Mouse (Mus musculus): ENCODE measurements at regions not wholly inside any gene's neighbourhood (a gene's known extent, or its start where the extent isn't known, plus 50 kb on each side); places are given as distances from the start of the nearest gene placed in this dataset.

- DNase-seq (ENCODE audit: low read depth, low spot score) = no peak
These were observed 53.7 kb upstream of the Gm26657 start for GRCm38 (mm10) chr4:56686141-56686540.

DNA sequence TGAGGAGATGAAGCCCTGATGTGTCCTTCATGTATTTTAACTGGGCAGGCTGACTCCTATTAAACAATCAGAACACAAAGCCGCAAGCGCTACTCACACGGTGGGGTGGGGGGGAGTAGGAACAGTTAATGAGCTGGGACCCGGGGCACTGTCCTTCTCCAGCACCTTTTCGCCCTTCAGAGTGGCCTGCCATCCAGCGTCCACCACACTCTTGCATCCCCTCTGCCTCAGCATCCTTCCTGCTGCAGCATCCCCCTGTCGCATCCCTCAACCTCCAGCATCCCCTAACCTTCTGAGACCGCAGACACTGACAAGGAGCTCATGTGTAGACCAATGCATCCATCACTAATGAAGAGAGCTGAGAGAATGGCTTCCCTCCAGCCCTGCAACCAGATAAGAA is 54.2 kb upstream of the Gm26657 start:
- no peak for DNase-seq (ENCODE audit: low read depth, low spot score)

- peak; percentile 51 for DNase-seq (ENCODE audit: low read depth, low spot score)
These were observed 54.7 kb upstream of the Gm26657 start for GRCm38 (mm10) chr4:56685123-56685522.

DNA sequence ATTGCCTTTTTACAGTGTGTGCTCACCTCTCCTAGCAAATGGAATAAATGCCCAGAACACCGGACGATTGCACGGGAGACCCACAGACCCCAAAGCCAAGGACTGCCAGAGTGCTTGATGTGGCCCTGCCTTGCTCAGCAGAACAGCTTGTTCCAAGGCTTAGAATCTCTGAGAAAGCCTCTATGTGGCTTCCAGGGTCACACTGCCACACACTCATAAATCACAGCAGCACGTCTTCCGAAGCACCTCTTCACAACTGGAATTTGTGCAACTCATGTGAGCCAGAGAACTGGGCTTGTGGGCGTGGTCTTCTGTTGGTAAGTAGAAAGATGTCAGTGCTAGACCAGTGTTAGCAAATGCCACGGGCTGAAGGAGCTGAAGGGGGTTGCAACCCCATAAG is 55.8 kb upstream of the Gm26657 start:
- no peak for DNase-seq (ENCODE audit: low read depth, low spot score)

DNA sequence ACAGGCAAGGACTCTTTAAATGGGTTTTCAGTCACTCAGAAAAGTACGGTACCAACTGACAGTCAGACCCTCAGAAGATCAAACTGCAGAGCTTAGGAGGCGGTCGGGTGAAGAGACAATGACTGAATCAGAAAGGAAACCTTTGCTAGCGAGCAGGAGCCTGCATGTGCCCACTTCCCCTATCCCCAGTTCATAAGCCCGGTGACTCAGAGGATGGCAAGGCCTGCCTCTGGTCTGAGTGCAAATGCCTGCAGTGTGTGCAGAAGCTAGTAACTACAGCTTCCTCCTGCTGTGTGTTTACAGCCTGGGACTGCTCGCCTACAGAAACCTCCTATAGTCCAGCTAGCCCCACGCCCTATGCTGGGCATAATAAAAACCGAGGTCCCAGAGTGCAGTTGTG is 58.7 kb upstream of the Gm26657 start:
- no peak for DNase-seq (ENCODE audit: low read depth, low spot score)

GRCm38 (mm10) chr4:56673868-56674267 is 66.0 kb upstream of the Gm26657 start:
- no peak for DNase-seq (ENCODE audit: low read depth, low spot score)

GRCm38 (mm10) chr4:56664921-56665320 is 74.9 kb upstream of the Gm26657 start:
- DNase-seq (ENCODE audit: low read depth, low spot score) = no peak

- no peak for DNase-seq (ENCODE audit: low read depth, low spot score)
These were observed 78.1 kb upstream of the Gm26657 start for GRCm38 (mm10) chr4:56661816-56662215.

DNA sequence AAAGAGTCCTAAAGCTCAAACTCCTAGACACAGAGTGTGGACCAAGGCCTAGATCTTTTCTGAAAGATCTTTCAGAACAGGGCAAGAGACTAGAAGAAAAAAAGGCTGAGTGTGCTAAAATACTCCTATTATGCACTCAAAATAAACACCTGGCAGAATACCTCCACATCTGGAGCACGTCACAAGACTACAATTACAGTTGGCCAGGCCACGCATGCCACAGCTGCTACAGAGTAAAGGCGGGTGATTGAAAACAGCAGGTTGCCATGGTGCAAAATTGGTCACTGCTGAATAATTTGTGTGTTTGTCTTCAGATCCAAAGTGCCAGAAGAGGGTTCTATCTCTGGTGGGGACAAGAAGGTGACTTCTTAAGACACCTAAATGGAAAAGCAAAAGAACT is 82.8 kb upstream of the Gm26657 start:
- no peak for DNase-seq (ENCODE audit: low read depth, low spot score)

DNA sequence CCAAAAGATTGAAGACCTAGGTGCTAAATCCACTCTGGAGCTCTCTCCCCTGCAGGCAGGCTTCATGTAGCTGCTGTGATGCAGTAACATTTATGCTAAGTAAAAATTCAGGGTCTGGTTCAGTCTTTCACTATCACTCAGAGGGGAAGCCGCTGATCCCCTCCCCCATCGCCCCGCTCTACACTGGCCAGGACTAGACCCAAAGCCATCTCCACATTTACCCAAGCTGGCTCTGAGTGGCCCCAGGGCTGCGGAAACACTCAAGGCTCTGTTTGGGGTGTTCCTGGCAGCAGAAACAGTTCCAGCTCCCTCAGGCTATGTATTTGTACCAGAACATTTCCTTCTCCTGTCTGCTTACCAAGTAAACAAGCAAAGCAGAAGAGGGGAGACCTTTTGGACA is 85.5 kb upstream of the Gm26657 start:
- DNase-seq (ENCODE audit: low read depth, low spot score) = no peak

- DNase-seq (ENCODE audit: low read depth, low spot score) = no peak
These were observed 87.1 kb upstream of the Gm26657 start for GRCm38 (mm10) chr4:56652819-56653218.

DNA sequence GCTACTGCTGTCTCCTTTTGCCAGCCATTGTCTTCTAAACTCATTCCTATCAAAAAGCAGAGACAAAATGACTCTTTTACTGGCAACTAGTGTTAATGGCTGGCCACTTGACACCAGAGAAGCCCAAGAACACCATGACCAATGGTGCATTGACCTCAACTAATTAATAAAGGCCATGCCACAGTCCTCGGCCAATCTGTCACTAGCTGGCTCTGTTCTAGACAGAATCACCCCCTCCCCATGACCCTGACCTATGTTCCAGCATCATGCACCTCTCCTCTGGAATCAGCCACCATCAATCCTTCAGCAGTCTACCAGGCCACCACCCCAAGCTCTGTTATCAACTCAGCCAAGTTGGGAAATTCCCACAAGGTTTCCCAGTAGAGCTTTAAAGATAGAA is 90.1 kb upstream of the Gm26657 start:
- no peak for DNase-seq (ENCODE audit: low read depth, low spot score)

GRCm38 (mm10) chr4:56643999-56644962 is 95.6 kb upstream of the Gm26657 start:
- peak; percentile 56 for DNase-seq (ENCODE audit: low read depth, low spot score)

GRCm38 (mm10) chr4:56643491-56643890 is 96.4 kb upstream of the Gm26657 start:
- DNase-seq (ENCODE audit: low read depth, low spot score) = no peak

DNA sequence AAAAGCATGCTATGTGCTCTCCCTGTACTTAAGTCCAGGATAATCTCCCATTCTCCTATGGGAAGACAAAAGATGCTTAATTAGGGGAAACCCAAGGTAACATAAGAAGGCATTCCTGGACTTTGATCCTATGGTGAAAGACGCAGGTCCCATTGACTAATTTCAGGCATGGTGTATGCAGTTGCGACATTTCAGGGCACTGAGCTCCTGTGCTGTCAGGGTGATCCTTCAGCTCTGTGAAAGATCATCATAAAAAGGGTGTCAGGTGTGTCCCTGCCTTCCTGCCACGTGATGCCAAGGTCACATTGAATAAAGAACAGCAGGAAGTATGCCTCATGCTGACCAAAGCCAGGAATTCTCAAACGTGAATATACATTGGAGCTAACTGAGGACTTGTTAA is 100.2 kb upstream of the Gm26657 start:
- DNase-seq (ENCODE audit: low read depth, low spot score) = no peak

DNA sequence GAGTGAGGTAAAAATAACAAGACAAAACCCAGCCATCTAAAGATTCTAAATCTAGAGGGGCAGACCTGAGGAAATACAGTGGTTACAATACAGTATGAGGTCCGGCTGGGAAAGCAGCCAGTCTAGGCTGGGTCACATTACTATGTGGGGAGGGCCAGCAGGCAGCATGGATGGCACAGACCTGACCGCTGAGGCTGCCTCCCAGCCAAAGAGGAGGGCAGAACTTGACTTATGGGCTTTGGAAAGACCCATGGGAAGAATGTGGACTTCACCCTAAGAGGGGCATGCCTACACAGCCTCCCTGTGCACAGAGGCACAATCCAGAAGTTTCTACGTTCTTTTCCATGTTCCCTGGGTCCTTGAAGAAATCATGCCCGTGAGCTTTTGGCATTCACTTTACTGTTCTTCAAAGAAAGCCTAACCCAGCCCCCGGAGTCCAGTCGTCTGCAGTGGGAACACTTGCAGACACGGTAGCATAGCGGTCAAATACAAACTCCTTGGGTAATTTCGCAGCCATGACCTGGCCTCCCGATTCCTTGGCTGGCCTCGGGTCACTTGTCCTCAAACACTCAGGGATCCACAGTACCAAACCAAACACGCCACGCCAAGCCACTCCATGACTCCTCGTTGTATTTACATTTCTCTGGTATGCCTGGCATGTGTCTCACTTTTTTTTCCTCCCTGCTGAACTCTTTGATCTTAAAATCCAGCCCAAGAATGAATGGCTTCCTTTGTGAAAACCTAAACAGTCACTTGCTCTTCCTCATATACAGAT is 101.0 kb upstream of the Gm26657 start:
- DNase-seq (ENCODE audit: low read depth, low spot score) = no peak

DNA sequence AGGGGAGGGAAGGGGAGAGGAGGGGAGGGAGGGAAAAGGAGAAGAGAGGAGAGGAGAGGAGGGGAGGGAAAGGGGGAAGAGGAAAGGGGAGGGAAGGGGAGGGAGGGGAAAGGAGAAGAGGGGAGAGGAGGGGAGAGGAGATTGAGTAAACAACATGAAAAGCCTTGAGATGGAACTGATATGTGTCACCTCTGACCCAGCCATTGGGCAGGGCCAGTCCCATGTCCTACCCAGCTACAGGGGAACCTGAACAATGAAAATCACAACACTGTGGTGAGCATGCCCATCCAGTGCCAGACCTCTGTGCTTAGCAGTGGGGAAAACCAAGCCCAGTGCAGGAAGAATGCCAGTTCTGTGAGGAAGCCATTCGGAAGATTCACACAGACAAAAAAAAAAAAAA is 103.6 kb upstream of the Gm26657 start:
- no peak for DNase-seq (ENCODE audit: low read depth, low spot score)

GRCm38 (mm10) chr4:56633528-56633927 is 106.3 kb upstream of the Gm26657 start:
- DNase-seq (ENCODE audit: low read depth, low spot score) = no peak

DNA sequence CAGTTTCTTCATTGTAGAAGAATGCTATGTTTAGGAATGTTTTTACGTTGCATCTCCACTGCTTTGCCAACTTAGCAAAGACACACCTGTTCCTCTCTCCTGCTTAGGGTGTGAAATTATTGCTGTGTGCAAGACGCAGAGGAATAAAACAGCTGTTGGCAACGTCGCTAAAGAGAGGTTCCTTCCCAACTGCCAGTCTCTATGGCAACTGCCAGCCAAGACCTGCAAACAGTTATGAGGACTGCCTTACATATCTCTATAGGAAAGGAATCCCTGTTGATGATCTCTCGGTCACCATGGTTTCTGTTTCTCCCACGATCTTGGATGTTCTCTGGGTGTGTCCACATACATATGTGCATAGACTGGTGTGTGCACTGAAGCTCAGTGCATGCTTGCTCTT is 109.6 kb upstream of the Gm26657 start:
- peak; percentile 30 for DNase-seq (ENCODE audit: low read depth, low spot score)

GRCm38 (mm10) chr4:56627206-56627605 is 112.7 kb upstream of the Gm26657 start:
- DNase-seq (ENCODE audit: low read depth, low spot score) = no peak

DNA sequence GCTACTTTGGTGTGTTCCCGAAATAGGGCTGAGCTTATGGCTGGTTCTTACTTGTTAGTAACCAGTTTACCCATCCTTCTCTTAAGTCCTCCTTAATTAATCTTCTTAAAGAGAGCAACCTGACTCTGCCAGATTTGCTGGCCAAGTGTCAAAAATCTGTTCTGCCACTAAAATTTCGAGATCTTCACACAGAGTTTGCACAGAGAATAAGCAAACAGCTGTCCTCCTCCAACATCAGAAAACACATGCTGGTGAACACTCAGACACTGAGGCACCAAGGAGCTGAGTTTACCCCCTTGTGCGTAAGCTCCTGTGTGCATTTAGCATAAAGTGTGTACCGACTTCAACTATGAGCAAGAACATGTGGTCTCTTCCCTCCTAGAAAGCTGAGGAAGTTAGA is 118.1 kb upstream of the Gm26657 start:
- no peak for DNase-seq (ENCODE audit: low read depth, low spot score)

DNA sequence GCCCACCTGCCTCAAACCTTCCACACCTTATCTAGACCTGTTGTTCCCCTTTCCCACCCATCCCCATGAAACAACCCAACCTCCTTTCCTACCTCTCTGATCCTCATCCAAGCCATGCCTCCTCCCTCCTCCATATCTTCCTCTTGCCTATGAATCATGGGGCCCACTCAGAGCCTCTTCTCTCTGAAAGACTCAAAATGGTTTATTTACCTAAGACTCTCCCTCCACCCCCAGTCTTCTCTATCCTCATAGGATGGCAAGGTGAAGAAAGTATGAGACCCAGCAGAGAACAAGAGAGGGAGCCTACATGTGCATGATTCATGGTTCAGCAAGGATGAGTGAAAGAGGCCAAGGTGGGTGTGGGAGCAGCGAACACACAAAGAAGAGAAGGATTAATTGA is 118.5 kb upstream of the Gm26657 start:
- no peak for DNase-seq (ENCODE audit: low read depth, low spot score)

GRCm38 (mm10) chr4:56620628-56621027 is 119.2 kb upstream of the Gm26657 start:
- DNase-seq (ENCODE audit: low read depth, low spot score) = no peak
